ENCODE assay signal across 7 mouse cellular contexts in genomic region chr3:144412538-144413272, GRCm38 (mm10).
DNase-seq lines count a peak whose midpoint lies in the region; ATAC-seq and TF ChIP-seq lines count a peak whose summit lies in the region.

No protein-coding gene starts in this region.

- peaks cover 11% of the 10 kb centered on the region for H3K4me1 ChIP-seq in hindbrain, embryonic 15.5 days (replicated peaks)

- ATAC-seq in activated CD4-positive, CD25-positive, alpha-beta regulatory T cell, adult 4 months, result peak; percentile 82
- peak; percentile 63 for ATAC-seq in hindbrain, embryonic 15.5 days (ENCODE audit: low FRiP score, low read depth)

- 2% methylated on average over 10 of the region's 10 CpGs for WGBS in hindbrain, embryonic 15.5 days

- no peaks in the 10 kb centered on the region for H3K27me3 ChIP-seq in hindbrain, embryonic 15.5 days

- intact Hi-C loops in gastrocnemius, adult 2 months (cut with DNase I), result no loop called here

- H3K9me3 ChIP-seq in hindbrain, embryonic 15.5 days, result no peaks in the 10 kb centered on the region

- H3K4me3 ChIP-seq in hindbrain, embryonic 15.5 days, result no peak overlapping the region
- no peak overlapping the region for H3K4me3 ChIP-seq in gastrocnemius, adult 2 months

- no peak overlapping the region for H3K9ac ChIP-seq in hindbrain, embryonic 15.5 days

- peak overlapping the region; percentile 34 for H3K4me2 ChIP-seq in hindbrain, embryonic 15.5 days

- H3K27ac ChIP-seq in hindbrain, embryonic 15.5 days (replicated peaks), result no peak overlapping the region
- H3K27ac ChIP-seq in gastrocnemius, adult 2 months, result no peak overlapping the region

- H3K36me3 ChIP-seq in hindbrain, embryonic 15.5 days, result no peaks in the 10 kb centered on the region

- no peak for TF ChIP-seq CTCF in gastrocnemius, adult 2 months (IDR thresholded peaks at IDR 0.05)

- DNase-seq in CD8-positive naive resting alpha-beta T cell, adult 2 months (ENCODE audit: low read depth in 2 of 2, low spot score in 2 of 2), result peak; percentile 34 to 56
- DNase-seq in neural tube, embryonic 10.5 days (ENCODE audit: extremely low spot score, low spot score), result peak; percentile 43
- no peak for DNase-seq in right cerebral cortex, adult 2 months (ENCODE audit: low spot score in 2 of 2)
- DNase-seq in gastrocnemius, adult 2 months, result no peak
- DNase-seq in ovary, postnatal 14 days (ENCODE audit: low spot score), result no peak

Comparison
In these comparisons a context has a peak if more than half of its experiments do, and no peak if none do; other contexts are left out.
1. DNase-seq: peak in CD8-positive naive resting alpha-beta T cell, adult 2 months (2 of 2) and neural tube, embryonic 10.5 days (single experiment); none in right cerebral cortex, adult 2 months (0 of 2), gastrocnemius, adult 2 months (single experiment) and ovary, postnatal 14 days (single experiment).